Mouse (Mus musculus): ENCODE data around the gene Olfr1461. TPM values are rescaled to one million over a fixed set of nuclear protein-coding genes. Genes with fewer than 3 reads are reported as not detected.

The Olfr1461 gene
- polyA plus RNA-seq (2015; fragmentation: Nextera tagmentation; extraction: Ambion mirVana): not detected in 2 replicates

GRCm38 (mm10) chr19:13162700-13163099, at the start of gene Olfr1461:
Olfr1461 (plus strand) TSS chr19:13163000.

GRCm38 (mm10) chr19:13149449-13149848, 13.4 kb upstream of the Olfr1461 start, which contains the start of gene Olfr1459:
Olfr1459 (minus strand) TSS chr19:13149549.

GRCm38 (mm10) chr19:13185434-13185833, 22.6 kb downstream of the Olfr1461 start, which contains the start of gene Olfr1462:
Olfr1462 (plus strand) TSS chr19:13185734.

Other genes starting within 250 kb of the Olfr1461 start
- not detected in 2 replicates for gene Olfr1448, start 238.6 kb upstream of the Olfr1461 start, polyA plus RNA-seq (2015; fragmentation: Nextera tagmentation; extraction: Ambion mirVana)
- gene Olfr1449, start 232.2 kb upstream of the Olfr1461 start, polyA plus RNA-seq (2015; fragmentation: Nextera tagmentation; extraction: Ambion mirVana): not detected in 2 replicates
- gene Olfr1450, start 212.7 kb upstream of the Olfr1461 start, polyA plus RNA-seq (2015; fragmentation: Nextera tagmentation; extraction: Ambion mirVana): not detected in 2 replicates
- gene Olfr1451, start 168.0 kb upstream of the Olfr1461 start, polyA plus RNA-seq (2015; fragmentation: Nextera tagmentation; extraction: Ambion mirVana): not detected in 2 replicates
- gene Olfr1453, start 134.7 kb upstream of the Olfr1461 start, polyA plus RNA-seq (2015; fragmentation: Nextera tagmentation; extraction: Ambion mirVana): not detected in 2 replicates
- gene Olfr1454, start 102.4 kb upstream of the Olfr1461 start, polyA plus RNA-seq (2015; fragmentation: Nextera tagmentation; extraction: Ambion mirVana): not detected in 2 replicates
- gene Olfr1457, start 65.1 kb upstream of the Olfr1461 start, polyA plus RNA-seq (2015; fragmentation: Nextera tagmentation; extraction: Ambion mirVana): not detected in 2 replicates
- gene Olfr1458, start 56.2 kb upstream of the Olfr1461 start, polyA plus RNA-seq (2015; fragmentation: Nextera tagmentation; extraction: Ambion mirVana): not detected in 2 replicates
- gene Olfr1459, start 13.5 kb upstream of the Olfr1461 start, polyA plus RNA-seq (2015; fragmentation: Nextera tagmentation; extraction: Ambion mirVana): not detected in 2 replicates
- not detected in 2 replicates for gene Olfr1462, start 22.7 kb downstream of the Olfr1461 start, polyA plus RNA-seq (2015; fragmentation: Nextera tagmentation; extraction: Ambion mirVana)
- not detected in 2 replicates for gene Olfr1463, start 68.3 kb downstream of the Olfr1461 start, polyA plus RNA-seq (2015; fragmentation: Nextera tagmentation; extraction: Ambion mirVana)
- gene Olfr1465, start 152.5 kb downstream of the Olfr1461 start, polyA plus RNA-seq (2015; fragmentation: Nextera tagmentation; extraction: Ambion mirVana): not detected in 2 replicates
- gene Olfr1466, start 175.9 kb downstream of the Olfr1461 start, polyA plus RNA-seq (2015; fragmentation: Nextera tagmentation; extraction: Ambion mirVana): not detected in 2 replicates
- not detected in 2 replicates for gene Olfr1467, start 199.2 kb downstream of the Olfr1461 start, polyA plus RNA-seq (2015; fragmentation: Nextera tagmentation; extraction: Ambion mirVana)
- not detected in 2 replicates for gene Olfr1469, start 244.8 kb downstream of the Olfr1461 start, polyA plus RNA-seq (2015; fragmentation: Nextera tagmentation; extraction: Ambion mirVana)

Measured in adrenal gland, postnatal 0 days (tissue).